Mouse (Mus musculus): ENCODE measurements at regions not wholly inside any gene's neighbourhood (a gene's known extent, or its start where the extent isn't known, plus 50 kb on each side); places are given as distances from the start of the nearest gene placed in this dataset.

- intact Hi-C loops (cut with DNase I): no loop called here
- no peak for DNase-seq
These were observed 84.2 kb downstream of the Ddx1 start for GRCm38 (mm10) chr12:13164791-13165190.

GRCm38 (mm10) chr12:13161051-13161450, 88.0 kb downstream of the Ddx1 start:
- no peak for DNase-seq
- intact Hi-C loops (cut with DNase I): no loop called here

GRCm38 (mm10) chr12:13159346-13160055, 89.5 kb downstream of the Ddx1 start:
- no peak for DNase-seq
- intact Hi-C loops (cut with DNase I): no loop called here

GRCm38 (mm10) chr12:13157666-13158381, 91.2 kb downstream of the Ddx1 start:
- no peak for DNase-seq
- intact Hi-C loops (cut with DNase I): no loop called here

- no peak for DNase-seq
- intact Hi-C loops (cut with DNase I): no loop called here
These were observed 91.9 kb downstream of the Ddx1 start for GRCm38 (mm10) chr12:13157089-13157488.

- DNase-seq: no peak
These were observed 98.3 kb downstream of the Ddx1 start for GRCm38 (mm10) chr12:13150751-13151150.

GRCm38 (mm10) chr12:13147251-13147650, 101.8 kb downstream of the Ddx1 start:
- no peak for DNase-seq
- intact Hi-C loops (cut with DNase I): loop anchor here (10.0 kb wide), 1 partner anchor 202 kb away; the partner anchor contains the start of gene Mycn

More at GRCm38 (mm10) chr12:13150751-13151150, 98.3 kb downstream of the Ddx1 start:
- intact Hi-C loops (cut with DNase I): loop anchor here (5.0 kb wide), 1 partner anchor 62 kb away; no protein-coding TSS in a partner anchor

- DNase-seq: peak; percentile 37 to 57
- intact Hi-C loops (cut with DNase I): loop anchor here (10.0 kb wide), 1 partner anchor 201 kb away; the partner anchor contains the start of gene Mycn
These were observed 103.6 kb downstream of the Ddx1 start for GRCm38 (mm10) chr12:13145186-13146115.

- no peak for DNase-seq
- intact Hi-C loops (cut with DNase I): loop anchor here (10.0 kb wide), 1 partner anchor 200 kb away; the partner anchor contains the start of gene Mycn
These were observed 104.3 kb downstream of the Ddx1 start for GRCm38 (mm10) chr12:13144739-13145138.

- DNase-seq: no peak
- intact Hi-C loops (cut with DNase I): loop anchor here (10.0 kb wide), 1 partner anchor 196 kb away; the partner anchor contains the start of gene Mycn
These were observed 108.4 kb downstream of the Ddx1 start for GRCm38 (mm10) chr12:13140636-13141035.

GRCm38 (mm10) chr12:13139189-13139588, 109.8 kb downstream of the Ddx1 start:
- intact Hi-C loops (cut with DNase I): no loop called here
- peak in 1 of 2 experiments; percentile 21 for DNase-seq

GRCm38 (mm10) chr12:13134168-13134567, 114.8 kb downstream of the Ddx1 start:
- intact Hi-C loops (cut with DNase I): no loop called here

GRCm38 (mm10) chr12:13129677-13130082, 119.3 kb downstream of the Ddx1 start:
- intact Hi-C loops (cut with DNase I): no loop called here

More at GRCm38 (mm10) chr12:13134168-13134567, 114.8 kb downstream of the Ddx1 start:
- DNase-seq: no peak

GRCm38 (mm10) chr12:13127407-13127806, 121.6 kb downstream of the Ddx1 start:
- no peak for DNase-seq
- intact Hi-C loops (cut with DNase I): no loop called here

More at GRCm38 (mm10) chr12:13129677-13130082, 119.3 kb downstream of the Ddx1 start:
- peak; percentile 68 to 69 for DNase-seq

GRCm38 (mm10) chr12:13125054-13125453, 124.0 kb downstream of the Ddx1 start:
- intact Hi-C loops (cut with DNase I): no loop called here
- no peak for DNase-seq

GRCm38 (mm10) chr12:13122282-13122681, 126.7 kb downstream of the Ddx1 start:
- no peak for DNase-seq
- intact Hi-C loops (cut with DNase I): no loop called here

GRCm38 (mm10) chr12:13120581-13120980, 128.4 kb downstream of the Ddx1 start:
- intact Hi-C loops (cut with DNase I): no loop called here
- DNase-seq: no peak

GRCm38 (mm10) chr12:13119653-13120052, 129.4 kb downstream of the Ddx1 start:
- intact Hi-C loops (cut with DNase I): loop anchor here (2.0 to 10.0 kb wide), 3 partner anchors 93 to 495 kb away; no protein-coding TSS in a partner anchor
- DNase-seq: peak in 1 of 2 experiments; percentile 15

GRCm38 (mm10) chr12:13118026-13118425, 131.0 kb downstream of the Ddx1 start:
- peak; percentile 28 to 39 for DNase-seq
- intact Hi-C loops (cut with DNase I): loop anchor here (2.0 to 10.0 kb wide), 3 partner anchors 95 to 493 kb away; no protein-coding TSS in a partner anchor

- intact Hi-C loops (cut with DNase I): loop anchor here (10.0 kb wide), 1 partner anchor 490 kb away; no protein-coding TSS in a partner anchor
- peak in 1 of 2 experiments; percentile 6 for DNase-seq
These were observed 134.7 kb downstream of the Ddx1 start for GRCm38 (mm10) chr12:13114341-13114740.

All from heart, postnatal 14 days (tissue).